Mouse (Mus musculus) neural tube, embryonic 11.5 days (tissue): ENCODE data around the gene Timp3. TPM values are rescaled to one million over a fixed set of nuclear protein-coding genes. Genes with fewer than 3 reads are reported as not detected.

Source experiments
- ATAC-seq: fragments of 200-750 bp; cut with Nextera tagmentation; 2 replicates; pipeline ENCODE4 v1.8.0; 2017; ENCODE audit warnings: moderate number of reproducible peaks, mild to moderate bottlenecking, moderate TSS enrichment, moderate library complexity; ENCODE audit not compliant: insufficient read depth, low FRiP score, low TSS enrichment
- DNase-seq: peaks from one replicate; pipeline ENCODE4 v3.0.0-alpha.2; 2015; ENCODE audit warnings: low spot score
- H3K27ac ChIP-seq: fragments of 300-500 bp; sonication (generic); 2 replicates; pipeline ENCODE4 v1.5.1; 2014; ENCODE audit warnings: low read depth, mild to moderate bottlenecking, low read length
- H3K27me3 ChIP-seq: fragments of 300-500 bp; sonication (generic); 2 replicates; pipeline ENCODE4 v1.6.1; 2014; ENCODE audit warnings: mild to moderate bottlenecking, low read length, mixed read lengths; ENCODE audit not compliant: control insufficient read depth, insufficient read depth
- H3K36me3 ChIP-seq: fragments of 300-500 bp; sonication (generic); 2 replicates; pipeline ENCODE4 v1.6.1; 2014; ENCODE audit warnings: mild to moderate bottlenecking, low read length, moderate library complexity, mixed read lengths; ENCODE audit not compliant: control insufficient read depth, insufficient read depth
- H3K4me1 ChIP-seq: fragments of 300-500 bp; sonication (generic); 2 replicates; pipeline ENCODE4 v1.6.1; 2014; ENCODE audit warnings: low read length, mixed read lengths; ENCODE audit not compliant: control insufficient read depth, insufficient read depth
- H3K4me2 ChIP-seq: fragments of 300-500 bp; sonication (generic); 2 replicates; pipeline ENCODE4 v1.6.1; 2014; ENCODE audit warnings: low read depth, mild to moderate bottlenecking, moderate library complexity
- H3K4me3 ChIP-seq: fragments of 300-500 bp; sonication (generic); 2 replicates; pipeline ENCODE4 v1.5.1; 2014; ENCODE audit warnings: low read depth, low read length
- H3K9ac ChIP-seq: fragments of 300-500 bp; sonication (generic); 2 replicates; pipeline ENCODE4 v1.6.1; 2014; ENCODE audit warnings: mild to moderate bottlenecking, low read length
- H3K9me3 ChIP-seq: fragments of 300-500 bp; sonication (generic); 2 replicates; pipeline ENCODE4 v1.6.1; 2016; ENCODE audit warnings: low read length; ENCODE audit not compliant: control insufficient read depth
- WGBS: fragments of 180-500 bp; shearing (Covaris S2); extraction: QIAGEN DNeasy Blood & Tissue Kit; methylation state at CpG from one replicate; pipeline ENCODE4 v1.1.7; 2014; 5-methylcytosine and 5-hydroxymethylcytosine counted together
- polyA plus RNA-seq: library from polyadenylated mRNA; unstranded; fragments of >200 nt; fragmentation: Nextera tagmentation; extraction: Ambion mirVana; gene quantifications from 2 replicates; pipeline ENCODE4 v1.2.1, GENCODE M21; 2014

Gene Timp3
- polyA plus RNA-seq, 1 experiment from 2014 or later, result 43.1 TPM

DNA sequence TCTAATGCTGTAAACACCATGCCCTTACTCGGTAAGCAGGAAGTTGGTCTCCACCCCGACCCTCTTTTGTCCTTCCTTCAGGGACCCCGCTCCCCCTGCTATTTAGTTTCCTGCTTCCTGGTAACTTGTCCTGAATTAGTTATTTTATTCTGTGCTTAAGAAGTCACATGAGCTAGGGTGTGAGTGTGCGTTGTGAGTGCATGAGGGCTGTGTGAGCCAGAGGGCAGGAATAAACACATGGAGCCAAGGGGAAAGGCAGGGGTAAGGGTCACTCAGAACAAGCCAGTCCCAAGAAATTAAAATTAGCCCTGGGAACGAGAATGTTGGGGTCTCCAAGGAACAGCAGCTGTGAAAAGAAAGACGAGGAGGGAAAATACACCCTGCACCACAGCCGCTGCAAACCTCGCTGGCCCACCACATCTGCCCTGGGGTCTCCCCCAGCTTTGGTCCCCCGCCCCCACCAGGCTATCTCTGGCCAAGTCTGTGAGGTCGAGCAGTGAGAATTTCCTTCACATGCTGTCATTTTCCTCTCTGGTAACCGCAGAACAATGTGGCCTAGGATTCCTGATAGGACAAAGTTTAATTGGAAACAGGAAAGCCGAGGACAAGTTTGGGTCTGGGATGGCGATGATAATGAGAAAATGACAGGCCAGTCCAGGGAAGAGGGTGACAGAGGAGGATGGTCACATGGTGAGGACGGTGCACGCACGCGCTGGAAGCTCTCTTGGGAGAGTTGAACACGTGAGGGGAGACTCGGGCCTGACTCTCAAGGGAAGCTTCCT lies 26.6 kb upstream of the Timp3 start:
- Histone ChIP-seq H3K4me1 (no peaks in the 10 kb centered on the region), H3K9me3 (no peaks in the 10 kb centered on the region), H3K4me2 (no peak overlapping the region), H3K4me3 (no peak overlapping the region), H3K27me3 (no peaks in the 10 kb centered on the region), H3K27ac (no peak overlapping the region), H3K9ac (no peak overlapping the region), H3K36me3 (no peaks in the 10 kb centered on the region)
- WGBS, result 79% methylated on average over 19 of the region's 19 CpGs
- DNase-seq (no peak), ATAC-seq (no peak)

GRCm38 (mm10) chr10:86275585-86275984 lies 24.6 kb upstream of the Timp3 start:
- Histone ChIP-seq H3K27ac (no peak overlapping the region), H3K27me3 (no peaks in the 10 kb centered on the region), H3K9me3 (no peaks in the 10 kb centered on the region), H3K9ac (no peak overlapping the region), H3K36me3 (no peaks in the 10 kb centered on the region), H3K4me1 (no peaks in the 10 kb centered on the region), H3K4me3 (no peak overlapping the region), H3K4me2 (no peak overlapping the region)
- DNase-seq, result no peak
- WGBS, result 87% methylated on average over 5 of the region's 5 CpGs
- no peak for ATAC-seq

DNA sequence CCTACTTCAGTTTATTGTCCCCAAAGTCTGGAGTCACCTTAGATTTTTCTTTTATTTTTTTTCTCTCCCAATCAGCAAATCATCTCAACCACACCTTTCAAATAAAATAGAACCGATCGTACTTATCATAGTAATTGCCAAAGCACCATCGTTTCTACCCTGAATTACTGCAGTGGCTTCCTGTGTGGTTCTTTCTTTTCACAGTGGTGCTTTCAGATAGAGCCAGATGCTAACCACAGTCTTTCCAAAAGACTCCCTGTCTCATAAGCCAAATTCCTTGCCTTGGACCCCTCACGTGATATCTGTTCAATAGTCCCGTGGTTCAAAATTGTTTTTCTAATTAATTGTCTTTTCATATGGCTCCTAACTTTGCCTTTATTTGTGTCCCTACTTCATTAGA lies 22.8 kb upstream of the Timp3 start:
- no peak overlapping the region for H3K9ac ChIP-seq
- no peak for ATAC-seq
- no peak overlapping the region for H3K4me2 ChIP-seq
- no peaks in the 10 kb centered on the region for H3K9me3 ChIP-seq
- no peaks in the 10 kb centered on the region for H3K36me3 ChIP-seq
- H3K27me3 ChIP-seq, result no peaks in the 10 kb centered on the region
- H3K27ac ChIP-seq, result no peak overlapping the region
- no peak for DNase-seq
- H3K4me1 ChIP-seq, result no peaks in the 10 kb centered on the region
- WGBS, result 89% methylated on average over 5 of the region's 5 CpGs
- no peak overlapping the region for H3K4me3 ChIP-seq

- Histone ChIP-seq H3K27me3 (no peaks in the 10 kb centered on the region), H3K4me1 (no peaks in the 10 kb centered on the region)
- no peak for ATAC-seq
Observed at GRCm38 (mm10) chr10:86278481-86278880, 21.7 kb upstream of the Timp3 start.

DNA sequence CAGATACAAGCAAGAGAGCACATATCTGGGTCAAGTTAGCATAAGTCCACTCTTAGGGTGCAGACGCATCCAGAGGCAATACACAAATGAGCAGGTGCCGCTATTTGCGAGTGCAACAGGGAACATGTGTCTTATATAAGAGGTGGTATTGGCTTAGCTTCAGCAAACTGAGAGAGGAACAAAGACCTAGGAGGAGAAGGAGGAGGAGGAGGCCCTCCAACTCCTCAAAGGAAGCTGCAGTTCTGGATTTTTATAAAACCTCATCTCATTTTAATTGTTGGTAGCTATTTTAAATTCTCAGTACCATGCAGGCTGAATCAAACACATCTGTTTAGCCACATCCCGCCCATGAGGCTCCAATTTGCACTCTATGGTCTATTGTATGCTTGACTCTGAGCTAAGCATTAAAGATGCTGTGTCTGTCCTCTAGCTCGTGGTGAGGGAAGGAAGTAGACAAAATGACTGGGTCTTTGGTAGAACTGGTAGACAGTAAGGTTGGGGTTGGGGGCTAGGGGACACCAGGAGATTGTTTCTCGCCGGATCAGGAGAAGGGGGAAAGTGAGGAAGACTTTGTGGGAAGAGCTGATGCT lies 20.5 kb upstream of the Timp3 start:
- DNase-seq (no peak), ATAC-seq (no peak)
- Histone ChIP-seq H3K4me1 (no peaks in the 10 kb centered on the region), H3K4me3 (no peak overlapping the region), H3K27ac (no peak overlapping the region), H3K9ac (no peak overlapping the region), H3K4me2 (no peak overlapping the region), H3K9me3 (no peaks in the 10 kb centered on the region), H3K27me3 (no peaks in the 10 kb centered on the region), H3K36me3 (no peaks in the 10 kb centered on the region)
- 85% methylated on average over 7 of the region's 7 CpGs for WGBS

More at GRCm38 (mm10) chr10:86278481-86278880, 21.7 kb upstream of the Timp3 start:
- no peak overlapping the region for H3K9ac ChIP-seq
- WGBS, result 61% methylated on average over 2 of the region's 2 CpGs
- H3K4me2 ChIP-seq, result no peak overlapping the region
- H3K9me3 ChIP-seq, result no peaks in the 10 kb centered on the region
- H3K4me3 ChIP-seq, result no peak overlapping the region
- DNase-seq, result no peak
- H3K27ac ChIP-seq, result no peak overlapping the region
- H3K36me3 ChIP-seq, result no peaks in the 10 kb centered on the region

DNA sequence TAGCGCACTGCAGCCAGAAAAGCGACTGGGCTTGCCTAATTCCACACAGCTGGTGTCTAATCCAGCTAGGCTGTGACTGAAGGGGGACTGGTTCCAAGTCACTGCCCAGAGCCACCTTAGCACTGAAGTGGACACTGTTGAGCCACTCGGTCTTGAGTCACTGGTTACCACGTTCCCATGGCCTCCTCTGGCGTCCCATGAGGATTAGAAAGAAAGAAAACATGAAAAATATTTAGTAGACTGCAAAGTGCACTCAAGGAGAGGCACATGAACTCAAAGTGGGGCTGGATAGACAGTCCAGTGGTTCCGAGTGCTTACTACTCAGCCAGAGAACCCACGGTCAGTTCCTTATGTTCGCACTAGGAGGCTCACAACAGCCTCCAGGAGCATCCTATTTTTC lies 18.9 kb upstream of the Timp3 start:
- no peak overlapping the region; the same call in 1 of the 2 replicates for H3K4me2 ChIP-seq
- DNase-seq, result no peak
- H3K4me1 ChIP-seq, result no peaks in the 10 kb centered on the region
- no peaks in the 10 kb centered on the region for H3K27me3 ChIP-seq
- H3K27ac ChIP-seq, result no peak overlapping the region
- no peak for ATAC-seq
- no peaks in the 10 kb centered on the region for H3K36me3 ChIP-seq
- H3K4me3 ChIP-seq, result no peak overlapping the region
- no peak overlapping the region for H3K9ac ChIP-seq
- no peaks in the 10 kb centered on the region for H3K9me3 ChIP-seq
- 91% methylated on average over 8 of the region's 8 CpGs for WGBS

- WGBS, result 91% methylated on average over 7 of the region's 7 CpGs
- H3K4me1 ChIP-seq, result no peaks in the 10 kb centered on the region
- no peak for ATAC-seq
- no peak overlapping the region for H3K4me3 ChIP-seq
- no peak overlapping the region for H3K9ac ChIP-seq
- H3K27ac ChIP-seq, result no peak overlapping the region
- no peaks in the 10 kb centered on the region for H3K27me3 ChIP-seq
- no peaks in the 10 kb centered on the region for H3K36me3 ChIP-seq
- H3K9me3 ChIP-seq, result no peaks in the 10 kb centered on the region
- DNase-seq, result no peak
- no peak overlapping the region for H3K4me2 ChIP-seq
Observed at GRCm38 (mm10) chr10:86286508-86286907, 13.7 kb upstream of the Timp3 start.

GRCm38 (mm10) chr10:86290109-86290771 lies 9.9 kb upstream of the Timp3 start:
- Histone ChIP-seq H3K9me3 (no peaks in the 10 kb centered on the region), H3K27me3 (no peaks in the 10 kb centered on the region), H3K4me2 (no peak overlapping the region), H3K36me3 (no peaks in the 10 kb centered on the region), H3K4me1 (no peaks in the 10 kb centered on the region; the same call in 1 of the 2 replicates), H3K4me3 (no peak overlapping the region), H3K9ac (no peak overlapping the region), H3K27ac (no peak overlapping the region)
- DNase-seq, result no peak
- WGBS, result 83% methylated on average over 8 of the region's 8 CpGs
- ATAC-seq, result no peak
